Mouse (Mus musculus): ENCODE results near the gene D17H6S53E.

- TF ChIP-seq CTCF (IDR thresholded peaks at IDR 0.05) (no peak), EP300 (IDR thresholded peaks at IDR 0.05) (no peak)
These were observed 18.1 kb upstream of the D17H6S53E start, which contains the start of gene Ly6g5c for GRCm38 (mm10) chr17:35108097-35108496.
